ENCODE assay signal across 14 mouse cellular contexts in the genomic region with DNA sequence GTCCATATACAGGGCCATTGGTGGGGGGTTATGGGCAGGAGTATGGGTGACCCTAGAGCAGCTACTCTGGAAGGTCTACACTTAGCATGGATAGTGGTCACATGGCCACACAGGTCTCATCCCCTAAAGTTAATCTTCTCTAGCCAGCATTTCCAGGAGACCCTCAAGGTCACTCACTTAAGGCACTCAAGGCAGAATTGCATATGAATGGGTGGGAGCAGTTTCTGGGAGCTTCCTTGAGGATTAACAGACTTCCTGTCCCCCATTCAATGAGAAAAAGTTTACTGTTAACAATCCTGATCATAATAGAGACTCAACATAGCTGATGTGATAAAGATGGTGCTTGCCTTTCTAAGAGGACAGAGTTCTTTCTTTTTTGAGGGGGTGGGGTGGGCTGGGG.
"Had no signal": no experiment of that assay in that cellular context is flagged by ENCODE, and none has a peak within 500 bp of the region (broad histone marks: within the 10 kb centered on the region; RNA-seq: fewer than 3 reads in every experiment).

No protein-coding gene starts in this region.

- DNase-seq: heart, postnatal 10 days; heart, postnatal 14 days; heart, postnatal 36 days; heart, postnatal 4 days; kidney, adult 11 months; kidney, adult 18-20 months; kidney, adult 2 months; kidney, adult 8-10 months; kidney, postnatal 10 days; kidney, postnatal 14 days; kidney, postnatal 25 days; kidney, postnatal 36 days; layer of hippocampus, adult 9-11 months; layer of hippocampus, postnatal 36 days had no signal
